Mouse (Mus musculus): ENCODE results near the gene Rassf2.

Gene Rassf2

GRCm38 (mm10) chr2:132034590-132035469 lies 4.8 kb upstream of the Rassf2 start:
- peak; percentile 23 for DNase-seq (ENCODE audit: low spot score)

- no peak for DNase-seq (ENCODE audit: low spot score)
Measured at GRCm38 (mm10) chr2:132031364-132032095, 1.5 kb upstream of the Rassf2 start.

- no peak for DNase-seq (ENCODE audit: low spot score)
Measured at GRCm38 (mm10) chr2:132030418-132031363, 633 bp upstream of the Rassf2 start.

- no peak for DNase-seq (ENCODE audit: low spot score)
Measured at GRCm38 (mm10) chr2:132028894-132029605, 1.0 kb downstream of the Rassf2 start.

GRCm38 (mm10) chr2:132028107-132028506 lies 2.0 kb downstream of the Rassf2 start:
- no peak for DNase-seq (ENCODE audit: low spot score)

- DNase-seq (ENCODE audit: low spot score): no peak
Measured at GRCm38 (mm10) chr2:132027366-132027765, 2.7 kb downstream of the Rassf2 start.

GRCm38 (mm10) chr2:132024028-132024427 lies 6.0 kb downstream of the Rassf2 start:
- DNase-seq (ENCODE audit: low spot score): no peak

GRCm38 (mm10) chr2:132022621-132023020 lies 7.4 kb downstream of the Rassf2 start:
- no peak for DNase-seq (ENCODE audit: low spot score)

- no peak for DNase-seq (ENCODE audit: low spot score)
Measured at GRCm38 (mm10) chr2:132021616-132022015, 8.4 kb downstream of the Rassf2 start.

GRCm38 (mm10) chr2:132020991-132021541 lies 9.0 kb downstream of the Rassf2 start:
- DNase-seq (ENCODE audit: low spot score): no peak

GRCm38 (mm10) chr2:132020420-132020819 lies 9.6 kb downstream of the Rassf2 start:
- DNase-seq (ENCODE audit: low spot score): no peak

- no peak for DNase-seq (ENCODE audit: low spot score)
Measured at GRCm38 (mm10) chr2:132019372-132019811, 10.7 kb downstream of the Rassf2 start.

GRCm38 (mm10) chr2:132018156-132018555 lies 11.9 kb downstream of the Rassf2 start:
- no peak for DNase-seq (ENCODE audit: low spot score)

GRCm38 (mm10) chr2:132017611-132018010 lies 12.4 kb downstream of the Rassf2 start:
- DNase-seq (ENCODE audit: low spot score): peak; percentile 31

GRCm38 (mm10) chr2:132016034-132016433 lies 14.0 kb downstream of the Rassf2 start:
- DNase-seq (ENCODE audit: low spot score): no peak

- DNase-seq (ENCODE audit: low spot score): no peak
Measured at GRCm38 (mm10) chr2:132013152-132013551, 16.9 kb downstream of the Rassf2 start.

GRCm38 (mm10) chr2:132010781-132011180 lies 19.3 kb downstream of the Rassf2 start:
- DNase-seq (ENCODE audit: low spot score): no peak

GRCm38 (mm10) chr2:132008186-132008585 lies 21.9 kb downstream of the Rassf2 start:
- no peak for DNase-seq (ENCODE audit: low spot score)

- DNase-seq (ENCODE audit: low spot score): no peak
Measured at GRCm38 (mm10) chr2:132007475-132007819, 22.6 kb downstream of the Rassf2 start.

- peak; percentile 63 for DNase-seq (ENCODE audit: low spot score)
Measured at GRCm38 (mm10) chr2:132006561-132007474, 23.2 kb downstream of the Rassf2 start.

Measured in ovary, adult 18-20 months (tissue).